Mouse (Mus musculus) common myeloid progenitor, adult 5-6 weeks (primary cell): Measurements from ENCODE around the gene Mex3a. TPM values are rescaled to one million over a fixed set of nuclear protein-coding genes. Genes with fewer than 3 reads are reported as not detected.

Experiments
- ATAC-seq: replicated peaks from 2 replicates; pipeline ENCODE4 v1.8.0; 2016; ENCODE audit warnings: low read depth, mild to moderate bottlenecking, moderate TSS enrichment, inconsistent platforms; ENCODE audit not compliant: poor library complexity, severe bottlenecking
- total RNA-seq: library from RNA; stranded (forward); fragments of 200-1000, 187-1606 nt; gene quantifications from 2 replicates; pipeline ENCODE4 v1.2.3, GENCODE M21; 2017

Mex3a gene
- total RNA-seq, 1 experiment from 2014 or later, result 9.6 TPM

DNA sequence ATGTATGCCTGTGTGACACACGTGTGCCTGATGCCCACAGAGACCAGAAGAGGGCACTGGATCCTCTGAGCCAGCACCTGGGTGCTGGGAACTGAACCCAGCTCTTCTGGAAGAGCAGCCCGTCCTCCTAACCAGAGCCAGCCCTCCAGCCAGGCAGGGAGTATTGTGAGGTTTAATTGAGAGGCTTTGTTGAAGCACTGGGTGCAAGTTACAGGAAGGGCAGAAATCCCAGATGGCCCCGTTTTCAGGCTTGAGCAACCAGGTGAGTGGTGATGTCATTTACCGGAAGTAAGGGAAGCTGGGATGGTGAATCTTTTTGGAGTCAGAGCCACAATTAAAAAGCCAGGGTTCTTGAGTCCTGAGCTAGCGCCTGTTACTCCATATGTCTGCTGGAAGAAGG, 7.2 kb upstream of the Mex3a start:
- ATAC-seq, result no peak

DNA sequence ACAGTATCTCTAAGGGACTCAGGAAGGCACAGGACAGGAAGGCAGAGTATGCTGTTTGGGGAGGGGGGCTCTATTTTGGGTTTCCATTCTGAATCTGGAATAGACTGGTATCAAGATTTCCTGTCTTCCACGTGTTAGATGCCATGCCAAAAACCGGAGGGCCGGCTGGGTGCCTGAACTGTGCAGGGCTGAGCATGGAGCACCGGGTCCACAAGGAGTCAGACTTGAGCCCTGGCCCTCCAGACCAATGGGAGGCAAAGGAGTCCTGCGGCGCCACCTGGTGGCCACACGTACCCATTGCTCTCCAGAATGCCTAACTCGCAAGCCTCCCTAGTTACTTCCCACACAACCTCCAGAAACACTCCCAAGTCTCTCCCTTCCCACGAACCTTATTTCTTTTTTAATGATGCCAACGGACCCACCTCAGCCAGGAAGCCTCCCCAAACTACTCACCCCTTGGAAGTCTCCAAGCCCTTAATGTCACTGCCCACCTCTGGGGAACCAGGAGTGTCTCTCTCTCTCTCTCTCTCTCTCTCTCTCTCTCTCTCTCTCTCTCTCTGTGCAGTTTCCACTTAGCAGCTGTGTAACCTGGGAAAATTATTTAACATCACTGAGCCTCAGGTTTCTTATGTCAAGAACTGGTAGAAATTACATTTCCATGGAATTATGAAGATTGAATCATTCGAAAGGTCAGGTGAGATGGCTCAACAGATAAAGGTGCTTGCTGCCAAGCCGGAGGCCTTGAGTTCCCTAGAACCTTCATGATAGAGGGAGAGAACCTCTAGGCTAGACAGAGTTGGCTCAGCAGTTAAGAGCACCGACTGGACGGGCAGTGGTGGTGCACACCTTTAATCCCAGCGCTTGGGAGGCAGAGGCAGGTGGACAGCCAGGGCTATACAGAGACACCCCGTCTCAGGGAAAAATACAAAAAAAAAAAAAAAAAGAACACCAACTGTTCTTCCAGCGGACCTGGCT, 5.8 kb upstream of the Mex3a start:
- ATAC-seq, result peak; percentile 74

GRCm38 (mm10) chr3:88527565-88527964, 4.6 kb upstream of the Mex3a start:
- ATAC-seq, result no peak

- ATAC-seq, result no peak
Measured at GRCm38 (mm10) chr3:88528646-88529045, 3.5 kb upstream of the Mex3a start.

GRCm38 (mm10) chr3:88529204-88530000, 2.8 kb upstream of the Mex3a start:
- no peak for ATAC-seq

GRCm38 (mm10) chr3:88530082-88530864, 1.9 kb upstream of the Mex3a start:
- no peak for ATAC-seq

DNA sequence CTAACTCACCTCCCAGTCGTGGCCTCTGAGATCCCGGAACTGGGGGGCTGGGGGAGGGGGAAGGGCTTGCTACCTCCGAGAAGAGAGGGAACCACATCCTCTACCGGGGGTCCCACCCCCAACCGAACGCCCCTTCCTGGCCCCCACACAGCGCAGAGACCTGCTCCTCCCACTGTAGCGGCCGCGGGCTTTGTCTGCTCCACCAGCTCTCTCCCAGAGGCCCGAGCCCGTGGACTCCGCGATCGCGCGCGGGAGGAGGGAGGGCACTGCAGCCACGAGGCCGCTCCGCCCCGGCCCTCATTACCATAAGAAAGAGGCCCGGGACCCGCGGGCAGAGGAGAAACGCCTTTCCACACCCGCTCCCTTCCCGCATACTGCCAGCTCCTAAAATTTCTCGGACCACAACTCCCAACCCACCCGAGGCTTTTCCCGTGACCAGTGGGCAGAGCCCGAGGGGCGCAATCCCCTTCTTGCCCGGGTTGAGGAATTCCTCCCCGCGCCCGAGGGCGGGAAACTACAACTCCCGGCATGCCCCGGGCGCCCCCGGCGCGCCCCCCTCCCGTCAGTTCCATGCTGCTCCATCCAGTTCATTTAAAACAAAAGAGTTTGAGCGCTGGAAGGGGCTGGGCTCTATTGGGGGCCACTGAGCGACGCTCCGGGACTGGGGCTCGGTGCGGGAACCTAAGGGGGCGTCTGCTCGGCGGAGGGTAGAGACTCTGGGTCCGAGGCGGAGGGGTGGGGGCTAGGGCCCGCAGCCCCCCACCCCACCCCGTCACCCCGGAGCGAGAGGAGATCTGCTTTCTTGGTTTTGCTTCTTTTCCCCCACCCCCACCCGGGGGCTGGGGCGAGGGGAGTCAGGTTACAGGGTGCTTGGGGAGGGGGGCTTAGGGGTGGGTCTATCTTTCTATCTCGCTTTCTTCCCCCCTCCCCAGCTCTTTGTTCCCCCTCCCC, 572 bp upstream of the Mex3a start:
- peak; percentile 68 for ATAC-seq

GRCm38 (mm10) chr3:88532689-88533511, 705 bp downstream of the Mex3a start:
- no peak for ATAC-seq

DNA sequence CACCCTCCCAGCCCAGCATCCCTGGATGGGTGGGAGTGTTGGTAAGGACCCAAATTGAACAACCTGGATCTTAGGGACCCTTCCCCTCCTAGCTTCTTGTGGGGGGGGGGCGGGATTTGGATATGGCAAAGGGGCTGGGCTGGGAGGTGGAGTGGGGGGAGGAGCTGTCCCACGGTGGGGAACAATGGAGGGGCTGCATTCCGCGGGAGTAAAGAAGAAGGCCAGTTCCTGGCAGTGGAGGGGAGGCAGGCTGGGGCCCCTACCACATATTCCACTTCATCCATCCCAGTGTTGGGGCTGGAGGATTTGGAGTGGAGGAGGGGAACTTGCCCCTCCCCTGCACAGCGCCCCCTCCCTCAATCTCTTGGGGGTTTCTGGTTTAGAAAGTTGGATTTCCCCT, 1.5 kb downstream of the Mex3a start:
- no peak for ATAC-seq

GRCm38 (mm10) chr3:88535005-88535404, 2.8 kb downstream of the Mex3a start:
- ATAC-seq, result no peak

GRCm38 (mm10) chr3:88535527-88535926, 3.3 kb downstream of the Mex3a start:
- no peak for ATAC-seq

DNA sequence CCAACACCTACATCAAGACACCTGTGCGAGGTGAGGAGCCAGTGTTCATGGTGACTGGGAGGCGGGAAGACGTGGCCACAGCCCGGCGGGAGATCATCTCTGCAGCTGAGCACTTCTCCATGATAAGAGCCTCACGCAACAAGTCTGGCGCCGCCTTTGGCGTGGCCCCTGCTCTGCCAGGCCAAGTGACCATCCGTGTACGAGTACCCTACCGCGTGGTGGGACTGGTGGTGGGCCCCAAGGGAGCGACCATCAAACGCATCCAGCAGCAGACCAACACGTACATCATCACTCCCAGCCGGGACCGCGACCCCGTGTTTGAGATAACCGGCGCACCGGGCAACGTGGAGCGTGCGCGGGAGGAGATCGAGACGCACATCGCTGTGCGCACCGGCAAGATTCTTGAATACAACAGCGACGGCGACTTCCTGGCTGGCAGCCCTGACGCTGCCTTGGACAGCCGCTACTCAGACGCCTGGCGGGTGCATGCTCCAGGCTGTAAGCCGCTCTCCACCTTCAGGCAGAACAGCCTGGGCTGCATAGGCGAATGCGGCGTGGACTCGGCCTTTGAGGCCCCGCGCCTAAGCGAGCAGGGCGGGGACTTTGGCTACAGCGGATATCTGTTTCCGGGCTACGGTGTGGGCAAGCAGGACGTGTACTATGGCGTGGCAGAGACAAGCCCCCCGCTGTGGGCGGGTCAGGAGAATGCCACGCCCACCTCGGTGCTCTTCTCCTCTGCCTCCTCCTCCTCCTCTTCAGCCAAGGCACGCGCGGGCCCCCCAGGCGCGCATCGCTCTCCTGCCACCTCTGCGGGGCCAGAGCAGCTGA, 4.1 kb downstream of the Mex3a start:
- ATAC-seq, result peak; percentile 48

DNA sequence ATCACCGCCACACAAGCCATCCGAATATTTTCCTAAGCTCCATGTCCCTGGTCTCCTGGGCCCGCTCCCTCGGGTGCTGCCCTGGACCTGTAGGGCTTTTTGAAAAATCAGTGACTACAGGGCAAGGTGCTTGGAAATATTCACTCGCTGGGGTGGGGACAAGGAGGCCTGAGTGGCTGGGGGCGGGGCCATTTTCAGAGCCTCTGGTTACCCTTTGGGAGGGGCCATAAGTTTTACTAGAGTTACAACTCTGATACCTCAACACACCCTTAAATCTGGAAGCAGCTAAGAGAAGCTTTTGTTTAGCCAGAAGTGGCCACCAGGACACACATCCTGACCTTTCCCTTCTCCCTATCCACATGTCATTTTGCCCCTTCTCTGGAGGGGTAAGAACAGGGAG, 5.0 kb downstream of the Mex3a start:
- no peak for ATAC-seq

DNA sequence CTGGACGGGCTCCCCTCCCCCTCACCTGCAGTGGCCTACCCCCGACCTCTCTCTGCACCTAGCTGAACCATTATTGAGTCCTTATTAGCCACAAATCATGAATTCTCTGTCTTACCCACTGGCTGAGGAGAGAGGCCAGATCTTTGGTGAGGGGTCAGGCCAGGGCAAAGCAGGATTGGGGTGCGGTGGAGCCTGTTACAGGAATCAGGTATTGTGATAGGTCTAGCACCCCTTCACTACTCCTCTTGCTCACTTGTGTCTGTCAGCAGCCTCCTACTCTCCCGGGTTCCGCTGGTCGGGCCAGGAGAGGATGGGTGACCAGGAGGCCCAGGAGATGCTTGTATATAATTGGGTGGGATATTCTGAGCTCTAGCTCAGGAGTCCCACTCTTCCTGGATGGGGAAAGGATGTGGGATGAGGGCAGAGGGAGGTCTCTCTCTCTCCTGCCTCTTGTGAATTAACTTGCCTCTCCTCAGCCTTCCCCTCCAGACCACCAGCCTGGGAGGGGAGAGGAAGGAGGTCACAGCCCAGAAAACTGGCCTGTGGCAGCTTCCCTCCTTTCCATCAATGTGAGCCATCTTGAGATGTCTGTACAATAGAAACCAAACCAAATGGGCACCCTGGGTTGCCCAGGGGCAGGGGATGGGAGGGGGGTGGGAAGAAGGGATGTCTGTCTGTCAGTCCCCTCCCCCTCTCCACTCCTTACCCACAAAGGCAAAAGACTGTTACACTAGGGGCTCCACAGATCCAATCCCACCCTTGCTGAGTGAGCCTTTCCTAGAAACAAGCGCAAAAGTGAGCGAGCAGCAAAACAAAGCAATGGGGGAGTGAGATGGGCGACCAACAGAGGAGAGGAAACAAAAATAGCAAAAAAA, 6.3 kb downstream of the Mex3a start:
- ATAC-seq, result no peak

DNA sequence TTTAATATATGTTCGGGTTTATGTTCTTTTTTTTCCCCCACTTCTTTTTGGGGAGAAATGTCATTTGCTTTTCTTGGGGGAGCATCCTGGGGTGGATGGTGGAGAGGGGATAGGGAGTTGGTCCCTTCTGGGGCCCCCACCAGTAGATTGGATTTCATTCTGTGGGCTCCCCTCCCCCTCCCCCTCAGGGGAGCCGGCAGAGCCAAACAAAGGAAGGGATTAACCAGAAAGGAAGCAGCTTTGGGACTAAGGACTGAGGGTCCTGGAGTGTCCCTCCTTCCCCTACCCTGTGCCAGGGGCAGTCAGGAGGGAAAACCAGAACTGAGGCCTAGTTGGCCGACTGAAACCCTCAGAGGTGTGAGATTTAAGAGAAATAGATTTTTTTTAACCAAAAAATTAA, 7.2 kb downstream of the Mex3a start:
- ATAC-seq, result no peak

- no peak for ATAC-seq
Measured at GRCm38 (mm10) chr3:88540085-88540484, 7.9 kb downstream of the Mex3a start.
